Mouse (Mus musculus): ENCODE data around the gene Aars. TPM values are rescaled to one million over a fixed set of nuclear protein-coding genes. Genes with fewer than 3 reads are reported as not detected.
A peak's percentile ranks its signal among the peaks of the same experiment; 100 is the strongest.
"Not testable (repeated sequence)": the region's sequence is repeated elsewhere in the genome, so short reads cannot be mapped to it uniquely, and the experiment has no call there.

Gene Aars
- polyA plus RNA-seq, 1 experiment, result 70.9 TPM

DNA sequence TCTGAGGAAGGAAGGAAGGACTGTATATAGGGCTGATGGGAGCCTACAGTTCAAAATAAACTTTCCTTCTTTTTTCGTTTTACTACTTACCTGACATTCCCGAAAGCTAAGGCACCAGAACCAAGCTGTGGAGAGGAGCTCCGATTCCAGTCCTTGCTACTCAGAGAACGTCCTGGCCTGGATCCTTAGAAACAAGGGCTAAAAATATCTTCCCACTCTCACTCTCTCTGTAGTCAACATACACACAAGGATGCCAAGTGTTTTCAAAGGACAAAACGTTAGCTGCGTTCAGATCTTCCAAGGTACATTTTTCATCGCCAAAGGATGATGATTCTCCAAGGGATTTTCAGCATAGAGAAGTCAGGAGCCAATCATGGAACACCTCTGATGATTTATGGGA, 58.8 kb downstream of the Aars start:
- TF ChIP-seq CTCF (IDR thresholded peaks at IDR 0.05; ENCODE audit: extremely low read depth, insufficient read depth, low read length), result no peak
- TF ChIP-seq POLR2A (IDR thresholded peaks at IDR 0.05; ENCODE audit: extremely low read depth, insufficient read depth, low read length), result no peak
- peaks cover 7% of the 10 kb centered on the region for H3K4me1 ChIP-seq (ENCODE audit: control insufficient read depth, insufficient read depth, low read length)
- H3K27ac ChIP-seq (ENCODE audit: insufficient read depth, low read length), result no peak overlapping the region
- no peak overlapping the region for H3K4me3 ChIP-seq (ENCODE audit: insufficient read depth, low read length)

DNA sequence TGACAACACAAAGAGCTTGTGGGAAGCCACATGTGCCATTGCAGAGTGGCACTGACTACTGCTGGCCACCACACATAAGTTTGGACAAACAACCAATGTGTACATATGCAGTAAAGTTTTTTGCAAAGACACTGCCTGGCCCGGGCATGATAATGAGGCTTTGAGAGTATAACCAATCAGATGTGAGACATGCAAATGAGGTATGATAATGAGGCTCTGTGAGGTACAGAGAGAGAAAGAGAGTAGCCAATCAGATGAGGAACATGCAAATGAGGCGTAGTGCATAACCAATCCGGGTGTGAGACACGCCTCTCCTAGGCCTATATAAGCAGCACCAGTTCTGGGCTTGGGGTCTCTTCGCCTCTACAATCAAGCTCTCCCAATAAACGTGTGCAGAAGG, 59.4 kb downstream of the Aars start, which contains the start of gene Clec18a:
Gene Clec18a (minus strand): TSS at position 101 of the 400 bp plus-strand sequence.
- not testable (repeated sequence) for H3K27ac ChIP-seq (ENCODE audit: insufficient read depth, low read length); H3K4me1 ChIP-seq (ENCODE audit: control insufficient read depth, insufficient read depth, low read length); H3K4me3 ChIP-seq (ENCODE audit: insufficient read depth, low read length)

DNA sequence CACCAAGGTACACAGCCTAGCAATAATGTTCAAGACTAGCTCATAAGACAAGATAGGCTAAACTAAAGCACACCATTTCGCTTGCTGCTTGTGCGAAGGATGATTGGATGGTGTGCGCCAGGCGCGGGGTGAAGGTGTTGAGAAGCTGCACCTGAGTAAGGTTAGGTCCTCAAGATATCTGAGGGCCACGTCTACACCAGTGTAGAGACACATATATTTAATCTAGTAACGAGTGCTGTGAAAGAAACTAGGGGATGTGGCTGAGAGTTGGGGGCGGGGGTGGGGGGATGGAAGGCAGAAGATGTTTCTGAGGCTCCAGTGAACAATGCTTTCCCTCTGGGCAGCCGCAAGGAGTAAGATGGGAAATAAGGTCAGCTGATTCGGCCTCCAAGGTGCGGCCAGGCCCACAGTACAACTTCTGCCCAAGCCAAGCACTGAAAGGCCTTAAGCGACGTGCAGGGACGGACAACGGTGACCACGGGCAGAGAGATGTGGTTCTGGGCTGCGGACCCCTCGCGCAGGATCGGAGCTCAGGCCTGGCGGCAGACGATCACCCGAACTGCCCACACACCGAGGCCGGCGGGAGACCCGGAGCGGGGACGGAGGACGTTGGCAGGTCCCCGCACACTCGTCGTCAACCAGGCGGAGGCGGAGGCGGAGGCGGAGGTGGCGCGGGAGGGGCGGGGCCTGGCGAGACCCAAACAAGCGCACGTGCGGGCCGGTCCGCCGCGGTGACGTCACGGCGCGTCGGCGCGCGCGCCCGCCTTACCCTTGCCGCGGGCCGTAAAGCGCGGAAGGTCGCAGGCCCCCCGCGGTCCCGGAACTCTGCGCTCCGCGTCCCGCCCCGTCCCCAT, 61.1 kb downstream of the Aars start, which contains the start of gene Pdpr:
Gene Pdpr (plus strand): TSS at position 766 of the 854 bp plus-strand sequence.
- TF ChIP-seq POLR2A (IDR thresholded peaks at IDR 0.05; ENCODE audit: extremely low read depth, insufficient read depth, low read length), result no peak
- TF ChIP-seq CTCF (IDR thresholded peaks at IDR 0.05; ENCODE audit: extremely low read depth, insufficient read depth, low read length), result no peak
- peak within 1 kb of the TSS; percentile 67 for H3K4me3 ChIP-seq (ENCODE audit: insufficient read depth, low read length)
- peak within 1 kb of the TSS; percentile 90 for H3K27ac ChIP-seq (ENCODE audit: insufficient read depth, low read length)
- H3K4me1 ChIP-seq (ENCODE audit: control insufficient read depth, insufficient read depth, low read length), result peaks cover 7% of the 10 kb centered on the region

GRCm38 (mm10) chr8:111094719-111095302, 61.9 kb downstream of the Aars start:
- not testable (repeated sequence) for H3K27ac ChIP-seq (ENCODE audit: insufficient read depth, low read length); H3K4me1 ChIP-seq (ENCODE audit: control insufficient read depth, insufficient read depth, low read length)
- peak overlapping the region; percentile 67 for H3K4me3 ChIP-seq (ENCODE audit: insufficient read depth, low read length)

Other genes starting within 250 kb of the Aars start
- gene Il34, start 227.2 kb upstream of the Aars start, polyA plus RNA-seq (2012; rRNA removed), result 103 and 108 TPM in 2 replicates
- gene Cog4, start 186.5 kb upstream of the Aars start, polyA plus RNA-seq (2012; rRNA removed), result 41.8 and 42.9 TPM in 2 replicates
- gene Sf3b3, start 186.4 kb upstream of the Aars start, polyA plus RNA-seq (2012; rRNA removed), result 36.8 and 37.4 TPM in 2 replicates
- gene Fuk, start 130.7 kb upstream of the Aars start, polyA plus RNA-seq (2012; rRNA removed), result 18.0 and 18.2 TPM in 2 replicates
- 57.8 and 64.8 TPM in 2 replicates for gene St3gal2, start 113.2 kb upstream of the Aars start, polyA plus RNA-seq (2012; rRNA removed)
- gene Ddx19a, start 35.3 kb upstream of the Aars start, polyA plus RNA-seq (2012; rRNA removed), result 23.8 TPM in 2 replicates
- 13.0 and 13.4 TPM in 2 replicates for gene Ddx19b, start 1.4 kb upstream of the Aars start, polyA plus RNA-seq (2012; rRNA removed)
- not detected in 2 replicates for gene Exosc6, start 23.2 kb downstream of the Aars start, polyA plus RNA-seq (2012; rRNA removed)
- 6.0 and 7.5 TPM in 2 replicates for gene Clec18a, start 59.3 kb downstream of the Aars start, polyA plus RNA-seq (2012; rRNA removed)
- 14.7 and 15.8 TPM in 2 replicates for gene Pdpr, start 61.5 kb downstream of the Aars start, polyA plus RNA-seq (2012; rRNA removed)
- 66.2 and 69.3 TPM in 2 replicates for gene Glg1, start 226.1 kb downstream of the Aars start, polyA plus RNA-seq (2012; rRNA removed)